Mouse (Mus musculus): ENCODE data around the gene Tial1. TPM values are rescaled to one million over a fixed set of nuclear protein-coding genes. Genes with fewer than 3 reads are reported as not detected.

Gene Tial1
- polyA plus RNA-seq, 1 experiment from 2014 or later, result 15.4 TPM

GRCm38 (mm10) chr7:128419690-128420089 is 41.8 kb downstream of the Tial1 start:
- 23% methylated on average over 9 of the region's 9 CpGs for WGBS
- no peak for DNase-seq (ENCODE audit: low spot score)
- Histone ChIP-seq H3K4me3 (ENCODE audit: low read depth, low read length) (no peak overlapping the region), H3K4me1 (ENCODE audit: insufficient read depth, low read depth, low read length) (peaks cover 8% of the 10 kb centered on the region), H3K27me3 (replicated peaks; ENCODE audit: insufficient read depth, low read length) (peaks cover 8% of the 10 kb centered on the region; the same call in 1 of the 2 replicates), H3K9me3 (ENCODE audit: low read length) (no peaks in the 10 kb centered on the region), H3K27ac (ENCODE audit: low read length) (no peak overlapping the region), H3K9ac (replicated peaks; ENCODE audit: low read depth) (no peak overlapping the region), H3K4me2 (replicated peaks; ENCODE audit: low read depth, low read length) (no peak overlapping the region), H3K36me3 (ENCODE audit: insufficient read depth, low read length) (no peaks in the 10 kb centered on the region)
- TF ChIP-seq EP300 (IDR thresholded peaks at IDR 0.05) (no peak), CTCF (IDR thresholded peaks at IDR 0.05) (no peak)
- ATAC-seq, result no peak

DNA sequence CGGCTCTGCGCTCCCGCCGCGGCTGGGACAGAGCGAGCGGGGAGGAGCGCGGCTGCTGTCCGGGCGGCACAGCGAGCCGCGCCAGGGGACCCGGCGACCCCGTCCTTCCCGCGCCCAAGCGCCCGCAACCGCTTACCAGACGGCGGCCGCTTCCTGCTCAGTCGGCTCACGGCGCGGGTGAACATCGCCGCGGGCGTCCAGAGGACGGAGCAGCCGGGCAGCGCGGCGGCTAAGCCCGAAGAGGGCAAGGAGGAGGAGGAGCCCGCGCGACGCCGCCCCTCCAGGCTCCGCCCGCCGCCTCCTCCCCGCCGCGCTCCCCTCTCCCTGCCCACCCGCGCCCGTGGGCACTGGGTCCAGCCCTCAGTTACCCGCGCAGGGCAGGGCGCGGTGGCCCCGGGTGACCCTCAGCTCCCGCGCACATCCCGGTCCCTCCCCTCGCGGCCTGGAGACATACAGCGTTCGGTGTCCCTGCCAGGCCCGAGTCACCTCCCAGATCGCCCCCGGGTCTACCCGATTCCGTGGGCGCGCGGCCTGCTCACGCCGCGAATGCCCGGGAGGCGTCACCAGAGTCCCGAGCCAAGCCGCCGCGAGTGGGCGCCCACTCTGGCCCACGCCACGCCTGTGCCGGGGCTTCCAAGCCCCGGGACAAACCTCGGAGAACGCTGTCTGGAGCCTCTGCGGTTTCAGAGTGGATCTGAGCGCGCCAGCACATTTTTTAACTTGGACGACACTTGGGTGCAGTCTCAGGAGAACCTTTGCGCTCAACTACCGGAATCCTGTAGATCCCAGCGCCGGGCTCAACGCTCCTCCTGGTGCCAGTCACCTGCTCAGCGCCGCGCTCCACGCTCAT is 43.4 kb downstream of the Tial1 start, which contains the start of gene Rgs10:
Gene Rgs10 (minus strand): TSS at position 829 of the 850 bp plus-strand sequence.
- DNase-seq (ENCODE audit: low spot score) (peak; percentile 83), ATAC-seq (peak; percentile 91)
- H3K4me2 ChIP-seq (replicated peaks; ENCODE audit: low read depth, low read length), result peak within 1 kb of the TSS; percentile 96
- peaks cover 8% of the 10 kb centered on the region; the same call in 1 of the 2 replicates for H3K27me3 ChIP-seq (replicated peaks; ENCODE audit: insufficient read depth, low read length)
- no peak for TF ChIP-seq EP300 (IDR thresholded peaks at IDR 0.05)
- no peak; the same call in 1 of the 2 replicates for TF ChIP-seq CTCF (IDR thresholded peaks at IDR 0.05)
- H3K4me3 ChIP-seq (ENCODE audit: low read depth, low read length), result peak within 1 kb of the TSS; percentile 76
- no peaks in the 10 kb centered on the region for H3K36me3 ChIP-seq (ENCODE audit: insufficient read depth, low read length)
- peak within 1 kb of the TSS; percentile 54 for H3K9ac ChIP-seq (replicated peaks; ENCODE audit: low read depth)
- peak within 1 kb of the TSS; percentile 26; the same call in 1 of the 2 replicates for H3K27ac ChIP-seq (ENCODE audit: low read length)
- H3K9me3 ChIP-seq (ENCODE audit: low read length), result no peaks in the 10 kb centered on the region
- H3K4me1 ChIP-seq (ENCODE audit: insufficient read depth, low read depth, low read length), result peaks cover 8% of the 10 kb centered on the region
- WGBS, result under 1% methylated on average over 60 of the region's 102 CpGs

- peak overlapping the region; percentile 96 for H3K4me2 ChIP-seq (replicated peaks; ENCODE audit: low read depth, low read length)
Observed at GRCm38 (mm10) chr7:128417226-128417929, 44.1 kb downstream of the Tial1 start.

DNA sequence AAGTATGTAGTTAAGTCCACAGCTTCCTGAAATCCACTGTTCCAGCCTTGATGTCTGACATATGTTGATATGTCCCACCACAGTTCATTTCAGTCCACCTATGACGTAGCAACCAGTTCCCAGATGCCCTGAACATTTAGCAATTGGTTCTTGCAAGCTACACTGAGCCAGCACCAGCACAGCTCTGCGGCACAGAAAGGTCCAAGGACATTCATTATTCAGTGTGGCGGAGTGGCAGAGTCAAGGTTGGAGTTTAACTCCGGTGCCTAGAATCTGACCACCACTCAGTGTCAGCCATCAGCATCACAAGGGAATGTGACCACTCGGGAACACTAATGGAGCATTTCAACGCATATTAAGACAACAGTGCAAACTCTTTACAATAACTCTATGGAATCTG is 44.9 kb downstream of the Tial1 start:
- Histone ChIP-seq H3K9ac (replicated peaks; ENCODE audit: low read depth) (no peak overlapping the region), H3K36me3 (ENCODE audit: insufficient read depth, low read length) (no peaks in the 10 kb centered on the region), H3K4me2 (replicated peaks; ENCODE audit: low read depth, low read length) (peak overlapping the region; percentile 96; the same call in 1 of the 2 replicates), H3K4me3 (ENCODE audit: low read depth, low read length) (no peak overlapping the region), H3K9me3 (ENCODE audit: low read length) (no peaks in the 10 kb centered on the region), H3K4me1 (ENCODE audit: insufficient read depth, low read depth, low read length) (peaks cover 8% of the 10 kb centered on the region), H3K27ac (ENCODE audit: low read length) (no peak overlapping the region), H3K27me3 (replicated peaks; ENCODE audit: insufficient read depth, low read length) (peaks cover 8% of the 10 kb centered on the region; the same call in 1 of the 2 replicates)
- WGBS, result 60% methylated on average over 6 of the region's 6 CpGs
- no peak for ATAC-seq
- TF ChIP-seq EP300 (IDR thresholded peaks at IDR 0.05) (no peak), CTCF (IDR thresholded peaks at IDR 0.05) (no peak)
- DNase-seq (ENCODE audit: low spot score), result no peak

More at GRCm38 (mm10) chr7:128417226-128417929, 44.1 kb downstream of the Tial1 start:
- Histone ChIP-seq H3K27ac (ENCODE audit: low read length) (peak overlapping the region; percentile 26; the same call in 1 of the 2 replicates), H3K9ac (replicated peaks; ENCODE audit: low read depth) (peak overlapping the region; percentile 54), H3K36me3 (ENCODE audit: insufficient read depth, low read length) (no peaks in the 10 kb centered on the region), H3K9me3 (ENCODE audit: low read length) (no peaks in the 10 kb centered on the region), H3K4me3 (ENCODE audit: low read depth, low read length) (peak overlapping the region; percentile 76), H3K27me3 (replicated peaks; ENCODE audit: insufficient read depth, low read length) (peaks cover 8% of the 10 kb centered on the region; the same call in 1 of the 2 replicates), H3K4me1 (ENCODE audit: insufficient read depth, low read depth, low read length) (peaks cover 8% of the 10 kb centered on the region)
- WGBS, result 3% methylated on average over 32 of the region's 32 CpGs
- TF ChIP-seq CTCF (IDR thresholded peaks at IDR 0.05), result no peak
- ATAC-seq, result no peak
- DNase-seq (ENCODE audit: low spot score), result no peak

DNA sequence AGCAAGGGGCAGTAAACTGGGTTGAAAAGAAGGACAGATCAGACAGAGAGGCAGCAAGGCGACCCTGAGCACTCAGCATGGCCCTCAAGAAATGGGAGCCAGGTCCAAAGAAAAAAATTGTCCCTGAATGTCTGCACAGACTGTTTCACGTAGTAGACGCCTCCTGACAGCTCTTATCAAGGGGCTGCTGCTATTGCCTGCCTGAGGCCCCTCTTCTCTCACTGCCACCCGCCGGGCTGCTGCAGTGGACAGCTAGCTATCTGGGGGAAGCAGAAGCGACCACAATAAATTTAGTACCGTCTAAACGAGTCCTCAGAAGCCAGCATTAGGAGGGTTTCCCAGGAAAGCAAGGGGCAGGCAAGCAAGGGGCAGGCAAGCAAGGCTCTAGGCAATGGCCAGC is 47.1 kb downstream of the Tial1 start:
- H3K4me3 ChIP-seq (ENCODE audit: low read depth, low read length), result no peak overlapping the region
- H3K4me1 ChIP-seq (ENCODE audit: insufficient read depth, low read depth, low read length), result peaks cover 8% of the 10 kb centered on the region
- no peak for ATAC-seq
- H3K36me3 ChIP-seq (ENCODE audit: insufficient read depth, low read length), result no peaks in the 10 kb centered on the region
- no peak overlapping the region for H3K4me2 ChIP-seq (replicated peaks; ENCODE audit: low read depth, low read length)
- 30% methylated on average over 8 of the region's 8 CpGs for WGBS
- no peak for TF ChIP-seq EP300 (IDR thresholded peaks at IDR 0.05)
- no peak for TF ChIP-seq CTCF (IDR thresholded peaks at IDR 0.05)
- no peaks in the 10 kb centered on the region for H3K9me3 ChIP-seq (ENCODE audit: low read length)
- no peak overlapping the region for H3K27ac ChIP-seq (ENCODE audit: low read length)
- H3K9ac ChIP-seq (replicated peaks; ENCODE audit: low read depth), result no peak overlapping the region
- H3K27me3 ChIP-seq (replicated peaks; ENCODE audit: insufficient read depth, low read length), result peaks cover 8% of the 10 kb centered on the region; the same call in 1 of the 2 replicates
- DNase-seq (ENCODE audit: low spot score), result peak; percentile 11

Measured in lung, postnatal 0 days (tissue).